Mouse (Mus musculus) testis, adult 2 months (tissue): ENCODE results near the gene Nmnat1.

Experiments used
- CTCF ChIP-seq: fragments of 200-500 bp; IDR thresholded peaks from 2 replicates; pipeline ENCODE4 v1.5.1; 2012; ENCODE audit warnings: low read depth, mild to moderate bottlenecking, inconsistent platforms, low read length, moderate library complexity; ENCODE audit not compliant: control insufficient read depth, insufficient read depth, insufficient replicate concordance
- POLR2A ChIP-seq: fragments of 200-500 bp; IDR thresholded peaks from 2 replicates; pipeline ENCODE4 v1.6.1; 2012; ENCODE audit warnings: low read depth, mild to moderate bottlenecking, inconsistent platforms, low read length, moderate library complexity; ENCODE audit not compliant: control insufficient read depth

DNA sequence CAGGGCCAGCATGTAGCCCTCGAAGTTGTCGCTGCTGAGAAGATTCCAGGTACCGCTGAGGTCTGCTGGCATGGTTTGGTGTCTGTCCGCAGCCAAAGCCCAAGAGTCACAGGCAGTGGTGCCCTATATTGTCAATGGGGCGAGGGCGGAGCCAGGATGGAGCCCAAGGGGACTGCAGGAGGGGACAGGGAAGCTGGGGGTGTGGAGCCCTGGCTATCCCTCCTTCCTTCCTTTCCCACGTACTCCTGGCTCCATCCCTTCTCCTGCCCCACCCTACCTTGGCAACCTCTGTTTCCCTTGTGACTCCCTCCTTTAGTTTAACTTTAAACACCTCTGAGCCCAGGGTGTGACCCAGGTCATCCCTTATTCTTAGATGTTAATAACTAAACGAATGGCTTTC is 30.1 kb downstream of the Nmnat1 start, which contains the start of gene Rbp7:
- TF ChIP-seq CTCF (no peak), POLR2A (no peak)
